Mouse (Mus musculus): Measurements from ENCODE around the gene Bcl2l15.
"Not testable (repeated sequence)": the region's sequence is repeated elsewhere in the genome, so short reads cannot be mapped to it uniquely, and the experiment has no call there.

Bcl2l15 gene

GRCm38 (mm10) chr3:103832426-103832825, at the start of gene Bcl2l15:
Gene Bcl2l15, plus strand, starts transcription at chr3:103832601.
- DNase-seq, result no peak

DNA sequence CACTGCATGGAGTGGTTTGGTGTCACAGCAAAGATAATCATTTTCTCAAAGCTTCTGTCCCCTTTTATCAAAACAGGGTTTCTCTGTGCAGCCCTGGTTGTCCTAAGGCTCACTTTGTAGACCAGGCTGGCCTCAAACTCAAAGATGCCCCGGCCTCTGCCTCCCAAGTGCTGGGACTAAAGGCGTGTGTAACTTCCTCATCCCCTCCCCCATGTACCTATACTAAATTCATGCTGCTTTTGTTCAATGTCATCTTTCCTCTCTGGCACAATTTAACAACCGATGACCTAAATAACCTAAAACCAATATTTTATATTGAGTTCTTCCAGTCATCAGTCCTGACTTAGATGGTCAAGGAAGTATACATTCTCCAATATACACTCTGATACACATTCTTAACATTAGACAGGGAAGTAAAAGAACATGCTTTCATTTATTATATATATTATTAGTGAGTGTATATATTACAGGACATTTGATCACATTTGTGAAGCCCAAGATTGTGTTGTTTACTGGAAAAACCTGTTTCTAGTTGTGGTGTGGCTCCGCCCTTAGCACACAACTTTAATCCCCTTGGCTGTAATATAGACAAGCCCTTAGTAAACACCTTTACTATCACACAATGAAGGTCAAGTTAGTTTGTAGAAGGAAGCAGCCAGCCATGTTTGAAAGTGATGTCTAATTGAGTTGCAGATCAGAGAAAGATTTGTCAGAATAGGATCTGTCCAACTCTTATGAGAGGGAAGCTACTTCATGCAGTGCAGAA, 49.4 kb upstream of the Bcl2l15 start:
- DNase-seq, result no peak

- no peak for DNase-seq
Observed at GRCm38 (mm10) chr3:103787225-103787624, 45.2 kb upstream of the Bcl2l15 start.

GRCm38 (mm10) chr3:103789096-103789495, 43.3 kb upstream of the Bcl2l15 start:
- DNase-seq, result no peak

DNA sequence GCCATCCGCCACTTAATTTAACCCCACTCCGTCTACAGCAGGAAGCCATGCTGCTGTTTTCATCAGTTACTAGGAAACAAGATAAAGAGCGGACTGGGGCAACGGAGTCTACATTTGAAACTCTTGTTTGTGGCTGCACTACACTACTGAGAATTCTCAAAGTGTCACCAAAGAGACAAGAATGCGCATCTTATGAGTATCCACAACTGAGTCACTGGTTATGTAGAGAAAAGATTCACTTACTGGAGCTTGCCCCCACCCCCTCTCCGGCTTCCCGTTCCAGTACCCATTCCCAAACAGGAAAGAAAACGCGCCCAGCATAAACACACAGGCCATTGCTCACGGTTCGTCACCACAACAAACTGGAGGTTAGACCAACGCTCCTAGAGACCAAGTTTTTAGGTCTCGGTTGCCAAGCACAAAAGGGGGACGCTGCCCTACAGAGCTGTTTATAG, 42.5 kb upstream of the Bcl2l15 start:
- no peak for DNase-seq

DNA sequence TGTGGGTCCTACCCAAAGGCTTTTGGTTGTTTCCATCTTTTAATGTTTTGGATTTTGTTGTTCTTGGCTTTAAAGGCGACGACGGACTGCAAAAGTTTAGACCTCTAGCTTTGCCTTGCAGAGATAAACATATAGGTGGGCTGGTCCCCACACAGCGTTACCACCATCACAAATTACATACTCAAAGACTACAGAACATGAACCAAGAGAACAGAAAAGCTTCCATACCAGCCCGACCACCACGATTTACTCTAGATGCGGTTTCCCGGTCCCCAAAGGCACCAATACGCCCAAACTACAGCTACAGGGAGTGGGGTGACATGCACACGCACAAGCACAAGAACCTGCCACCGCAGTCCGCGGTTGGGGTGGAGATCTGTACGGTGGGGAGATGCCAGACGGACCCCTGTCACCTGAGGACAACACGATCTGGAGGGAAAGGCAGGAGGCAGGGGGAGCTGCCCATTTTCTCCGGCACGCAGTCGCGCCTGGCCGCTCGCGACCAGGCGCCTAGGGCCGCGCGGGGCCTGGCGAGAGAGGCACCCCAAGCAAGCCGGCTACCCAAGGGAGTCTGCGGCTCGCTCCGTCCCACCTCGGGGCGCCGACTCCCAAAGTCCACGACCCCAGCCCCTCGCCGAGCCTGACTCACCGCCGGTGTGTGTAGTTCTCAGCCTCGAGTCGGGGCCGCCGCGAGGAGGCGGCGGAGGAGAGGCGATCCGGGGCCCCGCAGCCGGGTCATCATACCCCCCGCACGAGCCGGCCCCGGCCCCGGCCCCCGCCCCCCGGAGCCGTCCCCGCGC, 41.9 kb upstream of the Bcl2l15 start:
- DNase-seq, result peak in 1 of 2 experiments; percentile 54

GRCm38 (mm10) chr3:103791230-103792110, 40.9 kb upstream of the Bcl2l15 start, which contains the start of gene Hipk1:
Gene Hipk1, minus strand, starts transcription at chr3:103791563.
- peak; percentile 91 to 92 for DNase-seq

- not testable (repeated sequence) for DNase-seq
Observed at GRCm38 (mm10) chr3:103792111-103792406, 40.3 kb upstream of the Bcl2l15 start.

GRCm38 (mm10) chr3:103792566-103792965, 39.8 kb upstream of the Bcl2l15 start:
- no peak for DNase-seq

DNA sequence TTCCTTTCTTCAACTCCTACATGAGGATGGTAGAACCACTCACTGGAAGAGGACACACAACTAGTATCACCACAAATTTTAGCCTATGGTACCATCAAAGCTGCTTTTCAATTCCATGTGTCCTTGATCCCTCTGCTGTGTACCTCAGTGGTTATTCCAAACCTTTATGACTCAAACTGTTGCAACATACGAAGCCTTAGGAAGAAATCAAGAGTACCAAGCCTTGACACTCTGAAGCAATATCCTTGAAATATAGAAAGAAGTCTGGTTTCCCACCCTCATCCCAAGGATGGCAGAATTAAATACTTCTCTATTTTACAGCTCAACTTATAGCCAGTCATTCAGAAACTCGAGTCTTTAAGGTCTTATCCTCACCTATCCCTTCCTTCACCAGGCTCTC, 36.0 kb upstream of the Bcl2l15 start:
- no peak for DNase-seq

DNA sequence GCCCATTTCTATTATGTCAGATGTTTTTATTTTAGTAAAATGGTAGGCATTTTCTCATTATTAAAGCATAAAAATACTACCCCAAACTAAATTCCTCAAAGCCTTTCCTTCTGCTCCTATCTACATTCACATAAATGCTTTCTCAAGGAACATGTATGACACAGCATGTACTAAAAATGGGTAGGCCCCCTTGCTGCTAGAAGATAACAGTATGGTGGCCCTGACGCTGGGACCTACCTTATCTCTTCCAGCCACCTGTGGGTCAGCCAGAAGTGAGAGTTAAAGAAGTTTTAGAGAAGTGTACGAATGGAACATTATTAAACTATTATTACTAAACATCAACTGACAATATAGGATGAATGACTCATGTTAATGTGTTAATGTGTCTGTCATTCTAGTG, 32.9 kb upstream of the Bcl2l15 start:
- DNase-seq, result no peak

DNA sequence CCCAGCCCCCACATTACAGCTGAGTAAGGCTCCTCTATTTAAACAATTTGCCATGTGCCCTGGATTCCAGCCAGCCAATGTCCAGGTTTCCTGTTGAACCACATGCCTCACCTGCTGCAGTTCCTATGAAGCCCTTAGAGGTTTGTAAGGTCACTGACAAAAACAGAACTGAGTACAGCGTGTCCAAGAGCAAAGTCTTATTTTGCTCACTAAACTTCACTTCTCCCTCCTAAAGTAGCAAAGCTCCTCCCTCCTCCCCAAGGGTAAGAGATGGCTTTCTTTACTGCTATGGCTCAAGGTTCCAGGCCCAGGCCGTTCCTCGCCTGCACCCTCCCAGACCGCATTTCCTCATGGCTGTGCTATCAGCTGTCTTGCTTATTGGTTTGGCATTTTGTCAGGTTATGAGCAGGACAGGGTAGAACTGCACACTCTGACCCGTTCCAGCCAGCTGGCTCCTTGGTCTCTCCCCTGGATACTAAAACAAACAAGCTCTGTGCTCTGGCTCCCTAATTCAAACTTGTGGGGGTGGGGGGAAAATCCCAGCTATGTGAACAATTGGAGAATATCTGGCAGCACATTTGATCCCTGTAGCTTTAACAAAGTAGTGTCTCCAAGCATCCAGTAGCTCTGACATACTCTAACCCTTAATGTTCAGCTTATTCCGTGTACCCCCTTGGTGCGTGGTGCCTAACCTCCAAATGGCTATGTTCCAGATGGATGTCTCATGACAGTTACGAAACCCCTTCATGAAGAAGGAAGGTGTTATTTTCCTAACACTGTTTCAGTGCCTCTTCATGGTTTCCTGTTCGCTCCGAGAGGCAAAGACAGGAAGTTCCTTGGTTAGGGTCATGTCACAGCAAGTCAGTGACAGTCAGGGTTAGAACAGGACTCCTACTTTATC, 30.5 kb upstream of the Bcl2l15 start:
- DNase-seq, result peak; percentile 39 to 49

DNA sequence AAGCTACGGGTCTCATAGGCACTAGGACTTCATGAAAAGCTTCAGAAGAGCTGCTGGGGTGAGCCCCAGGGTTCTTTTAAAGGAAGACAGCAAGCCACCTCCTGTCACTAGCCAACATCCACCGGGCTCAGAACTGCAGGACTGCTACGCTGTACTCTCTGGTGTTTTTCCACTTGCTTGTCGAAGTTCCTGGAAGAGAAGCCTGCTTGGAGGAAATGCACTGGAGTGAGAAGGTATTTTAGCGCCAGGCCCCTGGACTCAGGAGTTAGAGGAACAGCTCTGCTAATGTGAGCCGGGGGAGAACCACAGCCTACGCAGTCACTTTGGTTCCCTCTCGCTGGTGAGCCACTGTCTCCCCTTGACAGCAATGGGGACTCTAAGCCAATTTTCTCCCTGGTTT, 29.5 kb upstream of the Bcl2l15 start:
- DNase-seq, result peak in 1 of 2 experiments; percentile 25

DNA sequence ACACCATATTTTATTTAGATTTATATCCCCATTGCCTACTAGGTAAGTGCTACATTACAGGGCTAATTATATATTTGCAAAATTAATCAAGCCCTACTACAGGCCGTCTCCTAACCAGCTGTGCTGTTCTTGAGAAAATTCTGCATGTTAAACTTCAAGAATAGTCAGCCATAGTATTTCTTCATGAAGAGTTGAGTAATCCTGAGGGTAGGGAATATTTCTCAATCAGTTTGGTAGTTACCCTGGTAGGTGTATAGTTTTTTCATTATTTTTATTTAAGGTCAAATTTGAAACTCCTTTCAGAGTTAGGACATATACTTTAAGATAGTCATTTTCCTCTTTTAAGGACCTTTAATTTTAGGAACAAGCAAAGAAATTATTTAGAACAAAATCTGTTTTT, 26.7 kb upstream of the Bcl2l15 start:
- no peak for DNase-seq

- peak; percentile 86 to 88 for DNase-seq
Observed at GRCm38 (mm10) chr3:103808891-103809798, 23.3 kb upstream of the Bcl2l15 start, which contains the start of the genes Dclre1b, Ap4b1 and Gm43064. Gene Dclre1b, minus strand, starts transcription at chr3:103809444. Gene Ap4b1, plus strand, starts transcription at chr3:103809520. Gene Gm43064, plus strand, starts transcription at chr3:103809573.

GRCm38 (mm10) chr3:103809799-103810150, 22.6 kb upstream of the Bcl2l15 start:
- DNase-seq, result no peak

GRCm38 (mm10) chr3:103810967-103811366, 21.4 kb upstream of the Bcl2l15 start:
- DNase-seq, result no peak

- no peak for DNase-seq
Observed at GRCm38 (mm10) chr3:103827548-103827947, 4.9 kb upstream of the Bcl2l15 start.

DNA sequence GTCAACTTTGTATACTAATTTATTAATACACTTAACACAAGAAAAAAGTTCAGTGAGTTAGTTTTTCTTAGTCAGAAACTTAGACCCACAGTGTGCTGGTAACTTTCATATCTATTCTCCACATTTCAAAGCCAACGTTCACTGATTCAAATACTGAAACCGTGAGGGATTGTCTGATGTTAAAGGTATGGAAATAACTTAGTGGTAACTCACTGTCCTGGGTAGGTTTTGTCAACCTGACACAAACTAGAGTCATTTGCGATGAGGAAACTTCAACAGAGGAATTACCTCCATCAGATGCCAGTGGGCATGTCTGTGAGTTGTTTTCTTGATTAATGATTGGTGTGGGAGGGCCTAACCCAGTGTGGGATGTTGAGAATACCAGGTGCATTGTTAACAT, 3.4 kb upstream of the Bcl2l15 start:
- DNase-seq, result no peak

GRCm38 (mm10) chr3:103830681-103831080, 1.7 kb upstream of the Bcl2l15 start:
- DNase-seq, result not testable (repeated sequence)

DNA sequence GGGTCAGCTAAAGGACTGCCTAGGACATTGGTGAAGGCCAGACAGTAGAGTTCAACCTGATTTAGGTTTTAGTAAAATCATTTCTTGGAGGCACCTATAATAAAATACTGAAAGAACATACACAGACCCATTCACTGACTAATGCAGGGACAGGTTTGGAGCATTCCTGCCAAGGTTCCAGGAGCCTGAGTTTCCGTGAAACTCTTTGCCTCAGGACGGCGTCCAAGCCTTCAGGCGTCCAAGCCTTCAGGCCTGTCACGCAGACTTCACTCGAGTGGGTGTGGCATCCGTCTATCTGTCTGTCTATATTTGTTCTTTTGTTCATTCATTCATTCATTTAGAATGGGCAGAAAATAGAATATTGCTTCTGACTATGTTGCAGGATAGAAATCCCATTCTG, 1.3 kb upstream of the Bcl2l15 start:
- DNase-seq, result no peak
